Mouse (Mus musculus): Measurements from ENCODE around the gene Pacsin1.
"Not testable (repeated sequence)": the region's sequence is repeated elsewhere in the genome, so short reads cannot be mapped to it uniquely, and the experiment has no call there.

The Pacsin1 gene

DNA sequence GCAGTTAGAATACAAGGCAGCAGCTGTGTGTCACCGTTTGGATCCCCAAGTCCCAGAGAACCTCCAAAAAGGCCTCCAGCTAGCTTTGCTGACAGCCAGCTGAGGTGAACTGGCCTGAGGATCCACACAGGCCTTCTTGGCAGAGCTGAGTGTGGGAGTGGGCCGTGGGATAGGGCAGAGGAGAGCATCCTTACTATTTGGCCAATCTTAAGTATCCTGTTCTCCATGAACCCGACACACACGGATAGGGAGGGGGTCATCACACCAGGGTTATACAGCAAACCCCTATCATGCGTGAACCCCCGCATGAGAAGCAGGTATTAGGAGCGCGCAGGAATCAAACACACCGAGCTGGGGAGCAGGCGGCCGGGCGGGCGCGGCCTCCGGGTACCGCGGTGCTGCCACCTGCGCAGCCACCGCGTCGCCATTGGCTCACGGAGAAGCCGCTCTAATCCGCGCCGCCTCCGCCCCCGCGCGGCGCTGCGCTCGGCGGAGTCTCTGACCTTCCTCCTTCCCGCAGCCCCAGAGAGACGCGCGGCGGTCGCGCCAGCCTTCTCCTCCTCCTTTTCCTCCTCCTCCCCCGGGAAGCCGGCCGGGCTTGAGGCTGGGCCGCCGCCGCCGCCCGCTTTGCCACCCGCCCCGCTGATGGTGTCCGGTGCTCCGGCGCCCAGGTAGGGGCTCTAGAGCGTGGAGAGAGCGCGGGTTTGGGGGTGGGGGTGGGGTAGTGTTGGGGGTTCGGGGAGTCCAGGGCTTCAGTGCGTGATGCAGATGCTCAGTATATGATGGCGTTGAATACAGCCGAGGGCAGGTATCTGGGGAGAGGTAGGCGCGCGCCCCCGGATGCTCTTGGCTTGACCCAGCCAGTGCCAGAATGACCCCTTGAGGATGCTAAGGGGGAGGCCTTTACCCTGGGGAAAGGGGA lies at the start of gene Pacsin1:
Pacsin1 (plus strand) TSS at position 421 of the 922 bp plus-strand sequence.
- DNase-seq (ENCODE audit: low spot score) = no peak

DNA sequence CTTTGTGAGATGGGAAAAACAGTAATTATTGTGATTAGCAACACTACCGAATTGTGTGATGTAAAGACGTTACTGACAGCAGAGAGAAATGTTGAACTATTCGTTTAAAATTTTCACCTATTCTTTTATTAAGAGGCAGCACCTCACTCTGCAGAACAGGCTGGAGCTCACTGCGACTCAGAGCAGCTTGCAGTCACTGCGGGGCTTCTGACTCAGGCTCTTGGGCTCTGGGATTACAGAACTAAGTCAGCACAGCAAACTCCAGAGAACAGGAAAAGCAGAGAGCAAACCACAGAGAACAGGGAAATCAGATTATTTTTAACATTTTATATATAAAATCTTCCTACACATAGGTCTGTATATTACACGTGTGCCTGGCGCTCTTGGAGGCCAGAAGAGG lies 45.7 kb upstream of the Pacsin1 start:
- no peak for DNase-seq (ENCODE audit: low spot score)

DNA sequence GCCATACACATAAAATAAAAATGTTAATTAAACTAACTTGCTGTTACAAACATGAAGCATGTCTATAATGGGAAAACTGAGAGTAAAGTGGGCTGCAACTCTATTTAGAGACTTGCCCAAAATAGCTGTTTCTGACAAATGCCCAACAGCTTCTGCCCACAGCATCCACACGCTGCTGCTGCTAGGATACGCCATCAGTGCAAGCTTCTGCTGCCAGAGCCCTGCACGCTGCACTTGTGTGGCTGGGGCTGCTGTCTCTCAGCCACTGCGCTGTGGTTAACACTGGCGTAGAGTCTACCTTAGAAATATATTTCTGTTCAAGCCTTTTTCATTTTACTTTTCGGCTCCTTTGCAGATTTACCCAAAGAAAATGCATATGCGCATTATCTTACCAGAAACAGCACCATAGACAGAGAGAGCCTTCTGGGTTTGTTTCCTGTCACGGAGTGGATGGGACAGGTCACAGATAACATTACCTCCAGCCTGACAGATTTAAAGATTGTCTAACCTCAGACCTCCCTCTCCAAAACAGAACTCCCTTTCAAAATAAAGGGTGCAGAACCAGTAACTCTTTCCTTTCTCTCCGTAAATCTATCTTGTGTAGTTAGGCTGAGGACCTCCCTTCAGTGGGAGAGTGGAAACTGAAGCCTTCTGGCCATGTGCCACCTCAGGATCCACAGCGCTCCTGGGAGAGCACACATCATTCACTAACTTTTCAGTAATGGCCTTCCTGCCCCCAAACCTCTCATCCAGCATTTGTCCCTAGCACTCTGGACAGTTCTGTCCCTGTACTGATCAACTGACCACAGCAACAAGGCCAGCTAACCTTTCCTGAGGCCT lies 44.4 kb upstream of the Pacsin1 start:
- no peak for DNase-seq (ENCODE audit: low spot score)

DNA sequence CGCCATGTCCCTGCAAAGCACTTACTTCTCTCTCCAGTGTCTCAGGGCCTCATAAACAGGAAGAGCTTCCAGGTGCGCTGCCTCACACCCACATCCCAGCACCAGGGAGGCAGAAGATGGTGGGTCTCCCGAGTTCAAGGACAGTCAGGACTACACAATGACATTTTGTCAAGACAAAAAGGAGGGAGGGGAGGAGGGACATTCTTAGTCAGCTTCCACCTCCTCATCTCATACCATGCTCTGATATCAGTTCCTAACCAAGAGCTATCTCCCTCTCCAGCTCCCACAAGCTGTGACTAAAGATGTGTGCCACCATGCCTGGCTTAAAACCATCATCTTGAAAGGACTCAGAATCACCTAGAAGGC lies 43.8 kb upstream of the Pacsin1 start:
- no peak for DNase-seq (ENCODE audit: low spot score)

DNA sequence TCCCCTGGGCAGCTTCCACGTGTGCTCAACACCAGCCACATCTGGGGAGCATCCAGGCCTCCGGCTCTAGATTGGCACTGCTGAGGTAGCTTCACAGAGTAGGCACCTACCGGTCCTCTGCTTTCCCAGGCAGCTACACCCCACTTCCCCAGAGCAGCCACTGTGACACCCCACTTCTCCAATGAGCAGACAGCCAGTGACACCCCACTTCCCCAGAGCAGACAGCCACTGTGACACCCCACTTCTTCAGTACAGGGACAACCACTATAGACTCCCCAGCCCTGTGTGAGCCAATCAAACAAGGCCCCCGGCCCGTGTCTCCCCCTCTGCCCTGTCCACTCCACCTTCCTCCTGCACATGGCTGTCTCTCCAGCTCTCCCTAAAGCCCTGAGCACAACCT lies 43.3 kb upstream of the Pacsin1 start:
- DNase-seq (ENCODE audit: low spot score) = no peak

DNA sequence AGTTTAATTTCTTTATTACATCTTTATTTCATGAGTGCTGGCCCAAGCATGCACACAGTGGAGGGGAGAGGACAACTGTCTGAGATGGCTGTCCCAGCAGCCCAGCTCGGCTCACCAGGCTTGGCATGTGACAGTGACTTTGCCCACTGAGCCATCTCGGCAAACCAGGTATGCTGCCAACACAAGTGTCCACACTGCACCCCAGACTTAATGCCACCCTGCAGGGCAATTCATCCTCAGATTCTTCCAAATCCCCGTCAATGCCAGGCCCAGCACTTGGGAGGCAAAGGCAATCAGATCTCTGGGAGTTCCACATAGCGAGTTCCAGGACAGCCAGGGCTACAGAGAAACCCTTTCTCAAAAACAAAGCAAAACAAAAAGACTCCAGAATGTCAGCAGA lies 42.3 kb upstream of the Pacsin1 start:
- no peak for DNase-seq (ENCODE audit: low spot score)

DNA sequence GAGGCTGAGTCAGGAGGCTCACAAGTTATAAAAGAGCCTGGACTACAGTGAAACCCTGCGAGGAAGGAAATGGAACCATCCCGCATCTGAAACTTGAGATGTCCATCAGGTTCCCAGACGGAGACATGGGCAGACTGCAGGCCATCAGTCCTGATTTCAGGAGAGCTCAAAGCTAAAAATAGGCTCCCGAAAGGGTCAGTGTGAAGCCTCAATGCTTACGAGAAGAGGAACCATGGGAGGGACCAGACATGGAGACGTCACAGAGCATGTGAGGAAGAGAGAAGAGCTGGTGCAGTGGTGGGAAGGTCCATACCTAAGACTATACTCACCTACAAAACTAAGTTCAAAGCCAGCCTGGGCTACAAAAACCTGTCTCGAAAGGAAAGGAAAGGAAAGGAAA lies 39.9 kb upstream of the Pacsin1 start:
- no peak for DNase-seq (ENCODE audit: low spot score)

DNA sequence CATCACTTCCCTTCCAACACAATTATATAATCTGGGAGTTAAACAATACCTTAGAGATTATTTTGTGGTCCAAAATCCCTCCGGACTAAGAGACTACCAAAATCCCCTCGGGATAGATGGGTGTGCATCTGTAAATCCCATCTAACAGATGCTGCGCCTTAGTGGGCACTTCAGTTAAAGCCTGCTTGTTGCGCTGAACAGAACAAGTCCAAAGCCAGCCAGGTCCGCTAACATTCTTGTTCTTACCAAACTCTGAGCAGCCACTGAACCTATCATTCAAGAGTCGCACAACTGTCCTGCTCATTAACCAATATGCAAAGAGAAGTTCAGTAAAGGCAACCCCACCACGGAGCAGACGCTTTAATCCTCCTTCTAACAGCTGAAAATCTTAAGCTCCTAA lies 34.1 kb upstream of the Pacsin1 start:
- no peak for DNase-seq (ENCODE audit: low spot score)

DNA sequence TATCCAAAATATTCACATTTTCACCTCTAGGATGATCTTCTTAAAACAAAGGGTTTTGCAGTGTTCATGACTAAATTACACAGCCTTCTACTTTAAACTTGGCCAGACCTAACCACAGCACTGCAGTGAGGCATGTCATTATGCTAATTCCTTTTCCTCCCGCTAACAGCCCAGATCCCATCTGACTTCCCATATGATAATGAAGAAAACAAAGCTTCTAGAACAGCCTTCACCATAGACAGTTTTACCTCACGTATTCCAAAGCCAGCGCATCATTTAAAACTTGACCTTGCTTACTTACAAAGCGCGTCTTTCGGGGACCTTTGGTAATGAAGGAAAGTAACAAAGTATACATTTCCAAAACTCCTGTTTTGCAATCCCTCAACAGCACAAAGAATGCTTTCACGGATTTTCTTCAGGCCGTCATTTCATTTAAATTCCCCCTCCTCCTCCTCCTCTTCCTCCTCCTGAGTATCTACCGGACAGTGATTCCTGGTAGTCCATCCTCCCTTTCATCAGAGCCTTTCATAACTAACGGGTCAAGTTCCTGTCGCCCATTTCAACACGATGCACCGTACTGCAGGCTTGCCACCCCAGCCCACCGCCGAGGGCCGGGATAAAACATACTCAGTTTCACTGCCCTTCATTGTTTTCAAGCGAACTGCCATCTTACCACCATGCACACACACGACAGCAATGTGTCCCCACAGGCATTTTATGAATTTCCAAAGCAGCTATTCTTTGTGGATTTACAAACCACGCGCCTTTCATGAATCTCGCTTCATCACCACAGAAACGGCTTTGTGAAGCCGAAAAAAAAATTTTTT lies 33.4 kb upstream of the Pacsin1 start:
- DNase-seq (ENCODE audit: low spot score) = no peak

DNA sequence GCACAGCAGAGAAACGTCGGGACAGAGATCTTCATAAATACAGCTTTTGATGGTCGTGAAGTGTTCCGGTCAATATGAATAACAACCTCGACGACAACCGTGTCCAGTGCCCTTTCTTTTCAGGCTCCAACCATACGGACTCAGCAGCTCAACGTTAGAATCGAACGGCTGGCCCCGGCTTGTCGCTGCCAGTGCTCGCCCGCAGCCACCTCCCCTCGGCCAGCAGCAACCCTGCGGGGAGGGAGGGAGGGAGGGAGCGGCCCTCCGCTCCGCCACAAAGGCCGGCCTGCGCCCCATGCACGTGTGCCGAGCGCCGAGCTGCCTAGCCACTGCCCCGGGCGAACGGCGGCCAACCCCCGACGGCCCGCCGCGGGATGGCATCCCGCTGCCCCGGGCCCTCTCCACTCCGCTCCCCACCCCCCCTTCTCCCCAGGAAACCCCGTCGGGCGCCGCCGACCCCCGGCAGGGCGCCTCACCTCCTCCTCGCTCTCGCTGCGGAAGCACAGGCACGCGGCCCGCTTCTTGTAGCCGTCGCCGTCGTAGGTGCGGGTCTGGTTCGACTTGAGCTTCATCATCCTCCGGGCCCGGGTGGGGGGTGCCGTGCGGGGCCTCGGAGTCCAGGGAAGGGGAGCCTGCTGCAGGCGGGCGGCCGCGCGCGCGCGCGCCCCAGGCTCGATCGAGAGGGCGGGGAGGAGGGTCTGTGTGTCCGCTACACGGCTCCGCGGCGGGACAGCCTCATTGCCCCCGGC lies 32.5 kb upstream of the Pacsin1 start:
- DNase-seq (ENCODE audit: low spot score) = no peak

DNA sequence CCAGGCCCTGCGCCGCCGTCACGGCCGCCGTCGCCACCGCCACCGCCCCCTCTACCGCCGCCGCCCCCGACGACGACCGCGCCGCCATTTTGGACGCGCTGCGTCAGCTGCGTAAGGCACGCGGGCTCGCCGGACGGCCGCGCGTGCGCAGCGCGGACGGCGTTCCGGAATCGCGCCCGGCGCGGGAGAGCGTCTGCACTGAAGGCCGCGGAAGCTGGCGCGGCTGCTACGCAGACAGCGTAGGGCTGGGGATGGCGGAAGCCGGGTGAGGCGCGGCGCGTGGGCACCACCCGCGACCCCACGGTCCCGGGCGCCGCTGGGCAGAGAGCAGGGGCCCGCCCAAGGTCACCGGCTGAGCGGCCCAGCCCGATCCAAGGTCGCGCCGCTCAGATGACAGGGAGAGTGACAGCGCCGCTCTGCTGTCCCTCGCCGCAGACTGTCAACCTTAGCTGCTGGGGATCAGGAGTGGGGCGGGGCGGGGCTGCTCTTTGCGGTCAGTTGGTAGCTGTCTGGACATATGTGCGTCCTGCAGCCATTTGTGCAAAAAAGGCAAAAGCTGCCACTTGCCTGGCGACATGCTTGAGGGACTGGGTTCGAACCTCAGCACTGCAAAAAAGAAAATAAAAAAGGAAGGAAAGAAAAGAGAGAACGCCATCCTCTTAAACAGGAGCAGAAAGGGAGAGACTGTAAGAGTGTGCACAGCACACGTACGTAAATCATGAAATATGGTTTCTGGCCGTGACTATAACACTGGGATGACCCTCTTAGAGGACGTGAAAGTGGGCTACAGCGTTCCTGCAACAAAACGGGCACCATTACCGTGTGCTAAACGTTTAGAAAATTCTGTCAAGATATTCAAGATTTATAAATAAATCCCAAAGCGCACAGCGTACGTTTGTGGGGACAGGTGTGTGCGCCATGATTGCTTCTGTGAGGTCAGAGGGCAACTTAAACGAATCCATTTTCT lies 31.7 kb upstream of the Pacsin1 start, which contains the start of gene Nudt3:
Nudt3 (minus strand) TSS at position 136 of the 967 bp plus-strand sequence.
- peak; percentile 57 for DNase-seq (ENCODE audit: low spot score)

DNA sequence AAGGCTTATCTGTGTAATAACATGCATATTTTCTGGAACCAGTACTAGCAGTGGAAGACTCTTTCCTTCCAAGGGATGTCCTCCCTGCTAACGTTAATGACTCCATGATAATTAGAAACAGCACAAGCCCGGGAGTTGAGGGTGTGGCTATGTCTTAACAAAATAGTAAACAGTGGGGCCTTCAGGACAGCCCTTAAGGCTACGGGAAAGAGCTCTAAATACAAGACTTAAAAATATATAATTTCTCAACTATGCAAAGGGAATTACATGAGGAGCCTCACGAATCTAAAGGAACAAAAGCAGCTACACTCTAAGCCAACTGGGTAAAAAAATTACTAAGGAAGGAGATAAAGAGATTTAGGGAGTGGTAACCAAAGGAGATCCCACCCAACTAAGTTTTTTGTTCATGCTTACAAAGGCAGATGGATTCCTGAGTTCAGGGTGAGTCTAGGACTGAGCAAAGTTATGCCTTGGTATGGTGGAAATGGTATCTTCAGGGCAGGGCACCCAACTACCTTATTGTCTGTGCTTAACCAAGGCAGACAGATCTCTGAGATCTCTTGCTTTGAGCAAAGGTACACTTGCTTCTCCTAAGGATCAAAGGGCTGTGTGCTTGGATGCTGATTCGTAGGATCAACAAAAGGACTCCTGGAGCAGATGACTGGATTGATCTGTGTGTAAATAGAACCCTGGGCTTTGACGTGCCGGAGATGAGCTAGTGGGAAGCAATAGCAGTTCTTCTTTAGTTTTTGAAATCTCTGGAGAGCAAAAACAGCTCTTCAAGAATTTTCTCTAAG lies 29.7 kb upstream of the Pacsin1 start:
- DNase-seq (ENCODE audit: low spot score) = no peak

- DNase-seq (ENCODE audit: low spot score) = no peak
These were observed 28.6 kb upstream of the Pacsin1 start for GRCm38 (mm10) chr17:27626681-27627080.

DNA sequence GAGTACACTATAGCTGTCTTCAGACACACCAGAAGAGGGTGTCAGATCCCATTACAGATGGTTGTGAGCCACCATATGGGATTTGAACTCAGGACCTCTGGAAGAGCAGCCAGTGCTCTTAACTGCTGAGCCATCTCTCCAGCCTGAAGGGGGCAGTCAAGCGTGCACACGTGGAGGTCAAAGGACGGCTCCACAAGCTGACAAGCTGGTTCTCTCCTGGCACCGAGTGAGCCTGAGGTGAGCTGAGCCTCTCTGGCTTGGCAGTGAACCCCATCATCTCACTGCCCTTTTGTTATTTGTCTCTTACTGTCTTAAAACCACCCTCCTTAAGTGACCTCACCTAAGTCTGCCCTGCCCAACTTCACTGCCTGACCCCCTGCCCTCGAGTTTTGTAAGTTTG lies 27.9 kb upstream of the Pacsin1 start:
- DNase-seq (ENCODE audit: low spot score) = no peak

DNA sequence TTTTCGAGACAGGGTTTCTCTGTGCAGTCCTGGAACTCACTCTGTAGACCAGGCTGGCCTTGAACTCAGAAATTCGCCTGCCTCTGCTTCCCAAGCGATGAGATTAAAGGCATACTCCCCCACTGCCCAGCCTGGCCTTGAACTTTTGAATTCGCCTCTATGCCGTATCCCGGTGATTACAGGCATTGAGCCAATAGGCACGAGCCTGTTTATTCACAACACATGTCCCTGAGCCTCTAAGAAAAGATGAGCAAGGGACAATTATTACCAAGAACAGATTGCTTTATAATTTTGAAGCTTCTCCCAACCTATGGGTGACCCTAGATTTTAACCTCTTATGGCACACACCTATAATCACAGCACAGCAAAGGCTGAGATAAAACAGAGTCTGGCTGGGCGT lies 26.9 kb upstream of the Pacsin1 start:
- no peak for DNase-seq (ENCODE audit: low spot score)

- peak; percentile 38 for DNase-seq (ENCODE audit: low spot score)
These were observed 25.9 kb upstream of the Pacsin1 start for GRCm38 (mm10) chr17:27629249-27630020.

DNA sequence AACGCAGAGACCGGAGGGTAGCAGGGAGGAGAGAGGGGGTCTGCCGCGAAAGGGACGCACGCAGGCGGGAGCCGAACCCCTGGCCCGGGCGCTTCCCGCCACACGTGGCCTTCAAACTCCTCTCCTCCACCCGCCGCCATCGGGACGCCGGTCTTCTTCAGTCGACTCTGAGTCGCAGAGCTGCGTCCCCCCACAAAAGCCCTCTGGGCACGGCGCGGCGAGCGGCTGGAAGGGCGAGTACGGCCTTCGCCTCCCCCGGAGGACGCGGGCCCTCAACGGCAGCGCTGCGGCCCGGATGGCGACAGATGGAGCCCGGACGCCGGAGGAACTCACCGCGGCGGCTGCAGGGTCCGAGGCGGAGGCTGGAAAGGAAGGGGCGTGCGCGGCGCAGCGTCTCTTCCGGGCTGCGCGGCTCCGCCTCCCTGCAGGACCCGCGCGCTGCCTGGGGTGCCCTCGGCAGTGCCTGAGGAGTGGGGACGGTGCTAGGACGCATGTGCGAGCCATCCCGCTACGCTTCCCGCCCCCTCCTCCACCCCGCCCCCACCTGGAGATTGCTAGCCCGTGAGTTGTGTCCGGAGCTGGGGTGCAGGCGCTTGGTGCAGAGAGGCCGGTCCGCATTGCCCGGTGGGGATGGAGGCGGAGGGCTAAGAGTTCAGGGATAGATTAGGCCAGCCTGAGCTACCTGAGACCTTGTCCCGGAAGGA lies 20.3 kb upstream of the Pacsin1 start, which contains the start of gene RPS10-NUDT3:
RPS10-NUDT3 (minus strand) TSS at position 352 of the 704 bp plus-strand sequence.
- peak; percentile 53 for DNase-seq (ENCODE audit: low spot score)

DNA sequence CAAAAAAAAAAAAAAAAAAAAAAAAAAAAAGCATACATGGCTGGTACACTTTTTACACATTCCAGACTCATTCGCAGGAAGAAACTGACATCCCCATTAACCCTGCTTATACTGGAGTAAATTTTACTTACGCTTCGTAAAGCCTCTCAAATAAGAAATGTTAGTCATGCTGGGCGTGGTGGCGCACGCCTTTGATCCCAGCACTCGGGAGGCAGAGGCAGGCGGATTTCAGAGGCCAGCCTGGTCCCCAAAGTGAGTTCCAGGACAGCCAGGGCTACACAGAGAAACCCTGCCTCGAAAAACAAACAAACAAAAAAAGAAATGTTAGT lies 19.8 kb upstream of the Pacsin1 start:
- not testable (repeated sequence) for DNase-seq (ENCODE audit: low spot score)
